Mouse (Mus musculus) neural tube, postnatal 0 days (tissue): ENCODE results near the gene Bmp2. TPM values are rescaled to one million over a fixed set of nuclear protein-coding genes. Genes with fewer than 3 reads are reported as not detected.

Experiments used
- microRNA-seq: library from miRNA; unstranded; fragments of <30 nt; microRNA quantifications from one replicate; pipeline ENCODE4, GENCODE M21; 2016
- polyA plus RNA-seq: library from polyadenylated mRNA; unstranded; fragments of >200 nt; fragmentation: Nextera tagmentation; extraction: Ambion mirVana; gene quantifications from 2 replicates; pipeline ENCODE4 v1.2.1, GENCODE M21; 2015

The Bmp2 gene
- 6.1 and 6.4 TPM in 2 replicates for polyA plus RNA-seq

DNA sequence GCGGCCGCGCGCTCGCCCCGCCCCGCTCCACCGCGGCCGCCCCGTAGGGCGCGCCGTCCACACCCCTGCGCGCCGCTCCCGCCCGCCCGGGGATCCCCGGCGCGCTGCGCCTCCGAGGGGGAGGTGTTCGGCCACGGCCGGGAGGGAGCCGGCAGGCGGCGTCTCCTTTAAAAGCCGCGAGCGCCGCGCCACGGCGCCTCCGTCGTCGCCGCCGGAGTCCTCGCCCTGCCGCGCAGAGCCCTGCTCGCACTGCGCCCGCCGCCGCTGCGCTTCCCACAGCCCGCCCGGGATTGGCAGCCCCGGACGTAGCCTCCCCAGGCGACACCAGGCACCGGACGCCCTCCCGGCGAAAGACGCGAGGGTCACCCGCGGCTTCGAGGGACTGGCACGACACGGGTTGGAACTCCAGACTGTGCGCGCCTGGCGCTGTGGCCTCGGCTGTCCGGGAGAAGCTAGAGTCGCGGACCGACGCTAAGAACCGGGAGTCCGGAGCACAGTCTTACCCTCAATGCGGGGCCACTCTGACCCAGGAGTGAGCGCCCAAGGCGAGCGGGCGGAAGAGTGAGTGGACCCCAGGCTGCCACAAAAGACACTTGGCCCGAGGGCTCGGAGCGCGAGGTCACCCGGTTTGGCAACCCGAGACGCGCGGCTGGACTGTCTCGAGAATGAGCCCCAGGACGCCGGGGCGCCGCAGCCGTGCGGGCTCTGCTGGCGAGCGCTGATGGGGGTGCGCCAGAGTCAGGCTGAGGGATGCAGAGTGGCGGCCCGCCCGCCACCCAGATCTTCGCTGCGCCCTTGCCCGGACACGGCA, at the start of gene Bmp2:
Gene Bmp2, plus strand, starts transcription at position 129 of the 811 bp plus-strand sequence.

Small RNA genes within 50 kb of the gene (microRNA-seq; reads per million reads assigned to microRNA genes)
- gene Mir3090: not detected
